In the genomic region with DNA sequence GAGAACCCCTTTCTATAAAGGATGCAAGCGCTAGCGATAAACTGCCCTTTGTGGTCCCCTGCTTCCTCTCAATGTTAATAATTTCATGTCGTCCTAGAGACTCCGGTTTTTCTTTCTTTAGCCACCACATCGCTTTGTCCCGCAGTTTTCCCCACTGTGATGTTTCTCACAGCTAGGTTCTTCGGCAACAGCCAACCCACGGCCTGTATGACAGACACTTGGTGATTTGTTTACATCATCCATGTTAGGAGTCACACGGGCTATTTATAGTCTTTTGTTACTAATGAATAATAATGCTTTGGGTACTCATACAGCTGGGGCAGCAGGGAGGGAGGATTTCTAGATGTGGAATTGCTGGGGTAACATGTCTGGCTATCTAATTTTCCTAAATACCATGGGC, we compare ENCODE assay signal across 15 mouse cellular contexts. TPM values are rescaled to one million over a fixed set of nuclear protein-coding genes. Genes with fewer than 3 reads are reported as not detected.
A peak's percentile ranks its signal among the peaks of the same experiment; 100 is the strongest.
DNase-seq lines count a peak whose midpoint lies in the region; ATAC-seq and TF ChIP-seq lines count a peak whose summit lies in the region.
"Had no signal": no experiment of that assay in that cellular context is flagged by ENCODE, and none has a peak within 500 bp of the region (broad histone marks: within the 10 kb centered on the region; RNA-seq: fewer than 3 reads in every experiment).

No protein-coding gene starts in this region.

- 60% methylated on average over 9 of the region's 9 CpGs for WGBS in heart, embryonic 14.5 days
- WGBS in forebrain, postnatal 0 days = 41% methylated on average over 9 of the region's 9 CpGs
- 46% methylated on average over 9 of the region's 9 CpGs for WGBS in midbrain, embryonic 14.5 days

- DNase-seq in heart, adult 8-10 months (ENCODE audit: low spot score) = no peak
- peak; percentile 68 for DNase-seq in brain, adult 2 months (ENCODE audit: low read depth, low spot score)
- no peak for DNase-seq in forebrain, postnatal 0 days
- DNase-seq in midbrain, embryonic 14.5 days = no peak
- DNase-seq in adrenal gland, adult 18-20 months (ENCODE audit: low spot score in 2 of 2) = no peak
- no peak for DNase-seq in frontal cortex, adult 2 months (ENCODE audit: extremely low spot score in 1 of 2, low spot score in 1 of 2)
- no peak for DNase-seq in kidney, adult 18-20 months
- DNase-seq: B cell, adult 2 months; gastrocnemius, adult 2 months had no signal

- ATAC-seq in heart, embryonic 14.5 days (ENCODE audit: insufficient number of reproducible peaks, insufficient read depth, low FRiP score, low read depth) = no peak
- no peak for ATAC-seq in forebrain, postnatal 0 days
- no peak for ATAC-seq in midbrain, embryonic 14.5 days (ENCODE audit: low FRiP score, low TSS enrichment)
- ATAC-seq: Patski had no signal

- peak overlapping the region; percentile 5; the same call in 1 of the 2 replicates for H3K4me2 ChIP-seq in heart, embryonic 14.5 days (ENCODE audit: low read length)
- H3K4me2 ChIP-seq in forebrain, postnatal 0 days (ENCODE audit: low read depth) = no peak overlapping the region; the same call in 1 of the 2 replicates
- peak overlapping the region; percentile 41; the same call in 1 of the 2 replicates for H3K4me2 ChIP-seq in midbrain, embryonic 14.5 days (ENCODE audit: low read length)

- no peaks in the 10 kb centered on the region for H3K36me3 ChIP-seq in heart, embryonic 14.5 days (ENCODE audit: control insufficient read depth, insufficient read depth, low read length)
- no peaks in the 10 kb centered on the region for H3K36me3 ChIP-seq in forebrain, postnatal 0 days (ENCODE audit: insufficient read depth)
- no peaks in the 10 kb centered on the region for H3K36me3 ChIP-seq in midbrain, embryonic 14.5 days (ENCODE audit: control insufficient read depth, insufficient read depth, low read length)
- H3K36me3 ChIP-seq: embryonic facial prominence, embryonic 12.5 days; limb, embryonic 12.5 days; liver, embryonic 15.5 days had no signal

- H3K4me1 ChIP-seq in heart, embryonic 14.5 days (ENCODE audit: control insufficient read depth in 2 of 2, insufficient read depth in 2 of 2, low read length in 2 of 2) = peaks cover 10% of the 10 kb centered on the region in 2 experiments; a peak in 3 of 4 replicates
- H3K4me1 ChIP-seq in forebrain, postnatal 0 days (ENCODE audit: insufficient read depth) = peaks cover 31% of the 10 kb centered on the region
- peaks cover 38% of the 10 kb centered on the region for H3K4me1 ChIP-seq in midbrain, embryonic 14.5 days (ENCODE audit: control insufficient read depth, insufficient read depth, low read length)

- H3K27ac ChIP-seq in heart, embryonic 14.5 days (replicated peaks in 1 of 2; ENCODE audit: control insufficient read depth in 1 of 2, insufficient read depth in 1 of 2, low read depth in 2 of 2, low read length in 2 of 2) = no peak overlapping the region
- peak overlapping the region; percentile 83 for H3K27ac ChIP-seq in forebrain, postnatal 0 days (ENCODE audit: low read depth, low read length)
- peak overlapping the region; percentile 99 for H3K27ac ChIP-seq in midbrain, embryonic 14.5 days (replicated peaks; ENCODE audit: low read depth, low read length)
- H3K27ac ChIP-seq: embryonic facial prominence, embryonic 12.5 days; gastrocnemius, adult 2 months; limb, embryonic 12.5 days; liver, embryonic 15.5 days had no signal

- no peak for TF ChIP-seq CTCF in forebrain, postnatal 0 days (IDR thresholded peaks at IDR 0.05; ENCODE audit: low read depth)

- H3K4me3 ChIP-seq in heart, embryonic 14.5 days (ENCODE audit: control insufficient read depth in 1 of 2, insufficient read depth in 1 of 2, low read depth in 1 of 2, low read length in 2 of 2) = no peak overlapping the region
- H3K4me3 ChIP-seq in forebrain, postnatal 0 days (ENCODE audit: low read depth, low read length) = no peak overlapping the region
- H3K4me3 ChIP-seq in midbrain, embryonic 14.5 days (replicated peaks; ENCODE audit: low read depth, low read length) = no peak overlapping the region
- H3K4me3 ChIP-seq: embryonic facial prominence, embryonic 12.5 days; limb, embryonic 12.5 days; liver, embryonic 15.5 days had no signal

- H3K9ac ChIP-seq in heart, embryonic 14.5 days (ENCODE audit: low read length) = no peak overlapping the region
- no peak overlapping the region for H3K9ac ChIP-seq in forebrain, postnatal 0 days
- H3K9ac ChIP-seq in midbrain, embryonic 14.5 days (replicated peaks; ENCODE audit: low read length) = no peak overlapping the region
- H3K9ac ChIP-seq: embryonic facial prominence, embryonic 12.5 days; liver, embryonic 15.5 days had no signal

- no peaks in the 10 kb centered on the region for H3K9me3 ChIP-seq in heart, embryonic 14.5 days (ENCODE audit: control insufficient read depth, low read length)
- H3K9me3 ChIP-seq in forebrain, postnatal 0 days (ENCODE audit: low read length) = no peaks in the 10 kb centered on the region
- no peaks in the 10 kb centered on the region for H3K9me3 ChIP-seq in midbrain, embryonic 14.5 days (ENCODE audit: control insufficient read depth, low read length)
- H3K9me3 ChIP-seq: embryonic facial prominence, embryonic 12.5 days; limb, embryonic 12.5 days; liver, embryonic 15.5 days had no signal

- peaks cover 23% of the 10 kb centered on the region for H3K27me3 ChIP-seq in heart, embryonic 14.5 days (ENCODE audit: control insufficient read depth, insufficient read depth, low read length)
- no peaks in the 10 kb centered on the region for H3K27me3 ChIP-seq in forebrain, postnatal 0 days (ENCODE audit: insufficient read depth, low read length)
- H3K27me3 ChIP-seq in midbrain, embryonic 14.5 days (ENCODE audit: control insufficient read depth, insufficient read depth, low read length) = no peaks in the 10 kb centered on the region
- H3K27me3 ChIP-seq: Patski had no signal

RNA-seq across cellular contexts. Expression of a gene that starts 16.6 kb away (rescaled TPM):
- 933 and 977 TPM in 2 replicates for polyA plus RNA-seq in heart, embryonic 14.5 days (2014; fragmentation: Nextera tagmentation; extraction: Ambion mirVana)
- total RNA-seq in heart, adult 8-10 months (2022) = 10 to 100 TPM; 20.8 to 26.2 (median 22.0) TPM
- 2,537 and 3,460 TPM in 2 replicates for total RNA-seq in forebrain, postnatal 0 days (2014; rRNA removed)
- 7,274 and 8,446 TPM in 2 replicates for polyA plus RNA-seq in forebrain, postnatal 0 days (2015; fragmentation: Nextera tagmentation; extraction: Ambion mirVana)
- polyA plus RNA-seq in midbrain, embryonic 14.5 days (2014; fragmentation: Nextera tagmentation; extraction: Ambion mirVana) = 6,974 and 7,359 TPM in 2 replicates
- total RNA-seq in adrenal gland, adult 18-20 months (2021) = 10 to 100 TPM; 24.8 to 25.6 TPM
- 976 and 1,019 TPM in 2 replicates for polyA plus RNA-seq in frontal cortex, adult 2 months (2012; rRNA removed)

RNA-seq across cellular contexts. Expression of a gene that starts 45.0 kb away (rescaled TPM):
- polyA plus RNA-seq in heart, embryonic 14.5 days (2014; fragmentation: Nextera tagmentation; extraction: Ambion mirVana) = 4.2 and 4.6 TPM in 2 replicates
- 10 to 100 TPM; 15.8 to 28.8 (median 20.2) TPM for total RNA-seq in heart, adult 8-10 months (2022)
- 33.9 and 36.6 TPM in 2 replicates for total RNA-seq in forebrain, postnatal 0 days (2014; rRNA removed)
- 21.3 and 28.1 TPM in 2 replicates for polyA plus RNA-seq in forebrain, postnatal 0 days (2015; fragmentation: Nextera tagmentation; extraction: Ambion mirVana)
- 6.6 and 14.3 TPM in 2 replicates for polyA plus RNA-seq in midbrain, embryonic 14.5 days (2014; fragmentation: Nextera tagmentation; extraction: Ambion mirVana)
- 10 to 100 TPM; 22.2 to 30.2 TPM for total RNA-seq in adrenal gland, adult 18-20 months (2021)
- polyA plus RNA-seq in frontal cortex, adult 2 months (2012; rRNA removed) = 60.0 and 65.6 TPM in 2 replicates

RNA-seq across cellular contexts. Expression of a gene that starts 55.4 kb away (rescaled TPM):
- polyA plus RNA-seq in heart, embryonic 14.5 days (2014; fragmentation: Nextera tagmentation; extraction: Ambion mirVana) = 11.1 and 12.8 TPM in 2 replicates
- 10 to 100 TPM in 1 of 4 experiments, 1 to 10 TPM in 3; 6.8 to 10.7 (median 9.1) TPM for total RNA-seq in heart, adult 8-10 months (2022)
- total RNA-seq in forebrain, postnatal 0 days (2014; rRNA removed) = 11.1 and 18.0 TPM in 2 replicates
- polyA plus RNA-seq in forebrain, postnatal 0 days (2015; fragmentation: Nextera tagmentation; extraction: Ambion mirVana) = 6.4 and 7.6 TPM in 2 replicates
- 5.0 and 6.9 TPM in 2 replicates for polyA plus RNA-seq in midbrain, embryonic 14.5 days (2014; fragmentation: Nextera tagmentation; extraction: Ambion mirVana)
- total RNA-seq in adrenal gland, adult 18-20 months (2021) = 10 to 100 TPM; 15.2 to 17.8 TPM
- polyA plus RNA-seq in frontal cortex, adult 2 months (2012; rRNA removed) = 11.4 and 12.4 TPM in 2 replicates

RNA-seq across cellular contexts. Expression of a gene that starts 59.3 kb away (rescaled TPM):
- 2.3 and 3.2 TPM in 2 replicates for polyA plus RNA-seq in heart, embryonic 14.5 days (2014; fragmentation: Nextera tagmentation; extraction: Ambion mirVana)
- total RNA-seq in heart, adult 8-10 months (2022) = under 1 TPM in 1 of 4 experiments, not detected in 3; 0.20 TPM
- 1.2 and 1.8 TPM in 2 replicates for total RNA-seq in forebrain, postnatal 0 days (2014; rRNA removed)
- polyA plus RNA-seq in forebrain, postnatal 0 days (2015; fragmentation: Nextera tagmentation; extraction: Ambion mirVana) = 1.1 and 1.3 TPM in 2 replicates
- polyA plus RNA-seq in midbrain, embryonic 14.5 days (2014; fragmentation: Nextera tagmentation; extraction: Ambion mirVana) = 0.78 and 1.6 TPM in 2 replicates
- total RNA-seq in adrenal gland, adult 18-20 months (2021) = under 1 TPM; 0.48 to 0.56 TPM
- polyA plus RNA-seq in frontal cortex, adult 2 months (2012; rRNA removed) = 0.50 TPM in 1 of 2 replicates, not detected in the other
- total RNA-seq: gastrocnemius, adult 2 months; monocyte, adult 5-6 weeks had no signal

Comparison
In these comparisons a context has a peak if more than half of its experiments do, and no peak if none do; other contexts are left out.
1. H3K27ac ChIP-seq: peak in forebrain, postnatal 0 days (single experiment) and midbrain, embryonic 14.5 days (single experiment); none in heart, embryonic 14.5 days (0 of 2).